Mouse (Mus musculus) CD4-positive, CD25-positive, alpha-beta regulatory T cell, adult 4 months (primary cell): Measurements from ENCODE around the gene Sgca. TPM values are rescaled to one million over a fixed set of nuclear protein-coding genes. Genes with fewer than 3 reads are reported as not detected.
A peak's percentile ranks its signal among the peaks of the same experiment; 100 is the strongest.
"Not testable (repeated sequence)": the region's sequence is repeated elsewhere in the genome, so short reads cannot be mapped to it uniquely, and the experiment has no call there.

Source experiments
- ATAC-seq: one replicate; pipeline ENCODE4 v1.8.0; 2017
- polyA plus RNA-seq, 2 experiments: library from polyadenylated mRNA; unstranded; fragments of 100-300 nt; shearing (Covaris generic); gene quantifications; one replicate each; pipeline ENCODE4 v1.2.1; 2017

Sgca gene
- polyA plus RNA-seq, 2 experiments from 2014 or later: not detected

DNA sequence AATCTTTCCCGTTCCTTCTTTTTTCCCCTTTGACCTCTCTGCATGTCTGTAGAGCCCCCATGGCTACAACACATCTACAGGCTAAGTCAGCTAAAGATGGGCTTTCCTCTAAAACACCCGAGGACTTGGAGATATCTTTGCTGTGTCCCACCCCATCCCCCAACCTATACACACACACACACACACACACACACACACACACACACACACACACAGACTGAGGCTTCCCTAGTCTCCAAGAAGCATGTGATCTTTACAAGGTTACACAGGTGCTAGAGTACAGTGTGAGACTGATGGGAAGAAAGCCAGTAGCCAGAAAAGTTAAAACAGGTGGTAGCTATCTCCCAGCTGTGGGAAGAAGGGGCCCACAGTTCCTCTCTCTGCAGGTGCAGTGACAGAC lies 10.3 kb upstream of the Sgca start:
- ATAC-seq: no peak

DNA sequence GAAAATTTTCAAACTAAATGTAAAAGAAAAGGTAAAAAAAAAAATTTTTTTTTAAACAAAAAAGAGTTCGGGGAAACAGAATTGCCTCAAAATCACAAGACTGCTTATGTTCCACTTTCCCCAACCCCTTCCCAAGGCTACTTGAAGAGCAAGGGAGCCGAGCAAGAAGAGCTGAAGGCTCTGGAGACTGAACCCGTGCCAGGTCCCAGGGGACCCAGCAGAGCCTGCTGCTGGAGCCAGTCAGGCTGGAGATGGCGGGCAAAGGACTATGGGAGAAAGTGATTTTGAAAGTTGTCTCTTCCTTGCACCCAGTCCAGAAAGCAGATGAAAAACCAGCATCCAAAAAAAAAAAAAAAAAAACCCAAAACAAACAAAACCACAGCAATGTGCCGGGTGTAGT lies 9.7 kb upstream of the Sgca start:
- no peak for ATAC-seq

DNA sequence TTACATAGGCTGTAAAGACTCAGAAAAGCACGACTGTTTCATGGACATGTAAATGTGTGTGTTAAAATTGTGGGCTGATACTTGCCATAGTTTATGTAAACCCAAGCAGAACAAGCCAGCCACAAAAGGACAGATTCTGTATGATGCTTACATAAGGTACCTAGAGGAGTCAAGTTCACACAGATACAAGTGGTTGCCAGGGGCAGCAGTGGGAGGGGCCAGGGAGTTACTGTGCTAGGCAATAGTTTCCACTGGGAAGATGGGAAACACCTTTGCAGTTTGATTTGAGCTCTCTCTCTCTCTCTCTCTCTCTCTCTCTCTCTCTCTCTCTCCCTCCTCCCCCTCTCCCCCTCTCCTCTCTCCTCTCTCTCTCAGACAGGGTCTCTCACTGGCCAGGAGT lies 9.0 kb upstream of the Sgca start:
- ATAC-seq: no peak

DNA sequence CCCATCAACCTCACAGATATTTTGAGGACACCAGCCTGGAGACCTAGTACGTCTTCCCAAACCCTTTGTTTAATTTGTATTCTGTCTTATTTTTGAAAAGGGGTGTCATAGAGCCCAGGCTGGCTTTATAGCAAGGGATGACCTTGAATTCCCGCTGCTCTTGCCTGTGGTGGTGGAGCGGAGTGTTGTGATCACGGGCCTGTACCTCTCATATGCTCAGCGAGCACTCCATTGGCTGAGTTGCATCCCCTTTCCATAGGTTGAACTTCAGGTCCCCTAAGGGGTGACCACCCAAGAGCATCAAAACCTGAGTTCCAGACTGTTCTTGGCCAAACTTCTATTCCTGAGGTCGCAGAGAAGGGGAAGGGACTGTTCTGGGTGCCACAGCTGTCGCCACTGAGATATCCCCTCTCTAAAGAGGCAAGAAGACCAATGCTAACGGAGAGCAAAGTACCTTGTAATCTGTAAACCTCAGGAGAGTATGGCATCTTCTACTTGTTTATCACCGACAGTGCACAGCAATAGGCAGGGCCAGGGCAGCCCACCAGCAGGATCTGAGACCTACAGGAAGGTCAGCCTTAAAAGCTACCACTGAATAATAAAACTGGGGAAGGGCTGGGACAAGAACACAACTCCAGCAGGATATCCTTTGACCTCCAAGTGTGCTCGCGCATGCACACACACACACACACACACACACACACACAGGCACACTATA lies 3.5 kb upstream of the Sgca start:
- no peak for ATAC-seq

DNA sequence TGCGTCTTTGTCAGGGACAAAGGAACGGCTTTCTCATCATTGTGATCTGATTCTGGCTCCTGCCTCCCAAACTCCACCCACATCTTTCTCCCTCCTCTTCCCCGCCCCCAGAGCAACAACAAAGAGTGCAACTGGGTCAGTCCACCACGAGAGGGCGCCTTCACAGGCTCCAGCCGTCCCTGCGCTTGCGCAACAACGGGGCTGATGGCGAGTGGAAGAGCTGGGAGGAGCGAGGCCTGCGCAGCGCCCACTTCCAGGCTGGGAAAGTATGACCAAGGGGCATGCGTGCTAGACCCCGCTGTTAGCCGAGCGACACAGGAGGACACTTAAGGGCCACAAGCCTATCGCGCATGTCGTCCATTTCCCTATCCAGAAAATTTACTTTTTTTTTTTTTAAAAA lies 2.8 kb upstream of the Sgca start:
- peak; percentile 100 for ATAC-seq

DNA sequence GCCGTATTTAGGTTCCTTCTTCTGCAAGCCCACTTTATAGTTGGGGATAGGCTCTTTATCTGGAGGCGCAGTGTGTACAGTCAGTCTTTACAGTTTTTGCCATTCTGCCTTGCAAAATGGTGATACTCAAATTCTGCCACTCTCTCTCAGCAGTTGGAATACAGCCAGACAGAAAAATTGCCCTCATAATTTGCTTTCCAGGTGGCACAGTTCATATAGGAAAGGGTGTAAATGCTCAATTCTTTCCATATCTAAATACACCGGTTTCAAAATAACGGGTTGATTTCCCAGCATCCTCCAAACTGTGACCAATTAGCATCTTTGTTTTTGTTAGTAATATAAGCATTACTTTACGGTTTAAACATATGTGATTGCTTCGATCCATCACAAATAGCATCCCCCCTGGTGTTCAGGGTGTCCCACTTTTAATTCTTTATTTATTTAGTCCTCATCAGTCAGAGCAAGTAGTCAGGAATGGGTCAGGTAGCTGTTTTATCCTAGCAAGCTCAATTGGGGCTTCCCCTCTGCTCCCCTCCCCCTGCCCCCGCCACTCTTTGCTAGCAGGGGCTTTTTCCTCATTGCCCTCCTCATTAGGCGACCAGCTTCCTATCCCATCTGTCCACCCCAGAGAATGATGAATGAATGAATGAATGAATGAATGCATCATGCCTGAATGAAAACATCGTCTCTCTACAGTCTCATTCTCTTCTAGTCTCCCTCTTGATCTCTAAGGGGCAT lies 2.2 kb upstream of the Sgca start:
- no peak for ATAC-seq

DNA sequence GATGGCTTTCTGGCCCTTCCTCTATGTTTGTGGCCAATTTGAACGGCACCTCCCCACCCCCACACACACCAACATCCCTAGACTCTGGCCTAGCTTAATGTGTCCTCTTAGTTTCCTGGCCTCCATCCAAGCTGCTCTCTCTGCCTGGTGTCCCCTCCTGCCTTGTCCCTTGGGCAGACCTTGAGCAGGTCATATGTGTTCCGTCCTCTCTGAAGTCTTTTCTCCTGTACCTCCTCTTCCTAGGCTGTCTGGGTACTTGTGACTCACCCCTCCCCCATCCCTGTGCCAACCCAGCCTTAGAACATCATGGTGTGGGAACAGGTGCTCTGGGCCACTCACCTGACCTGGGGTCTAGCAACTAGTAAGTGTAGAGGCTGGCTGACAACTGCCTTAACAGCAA lies 1.2 kb downstream of the Sgca start:
- ATAC-seq: no peak

DNA sequence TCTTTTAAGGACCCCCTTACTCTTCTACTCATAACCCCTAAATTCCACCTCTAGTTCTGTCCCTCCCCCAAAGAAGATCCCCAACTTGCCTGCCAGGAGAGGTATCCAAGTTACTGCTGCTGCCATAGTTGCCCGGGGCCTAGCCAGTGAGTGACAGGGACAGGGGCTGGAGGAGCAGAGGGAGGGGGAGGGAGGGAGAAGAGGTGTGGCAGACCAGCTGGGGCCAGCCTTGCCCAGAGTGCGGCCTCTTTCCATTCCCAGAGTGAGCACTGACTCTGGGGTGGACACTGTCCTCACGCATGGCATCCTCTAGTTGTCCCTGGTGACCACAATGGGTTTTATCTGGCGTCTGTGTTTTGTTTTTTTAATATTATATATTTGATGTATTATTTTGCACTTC lies 2.8 kb downstream of the Sgca start:
- no peak for ATAC-seq

DNA sequence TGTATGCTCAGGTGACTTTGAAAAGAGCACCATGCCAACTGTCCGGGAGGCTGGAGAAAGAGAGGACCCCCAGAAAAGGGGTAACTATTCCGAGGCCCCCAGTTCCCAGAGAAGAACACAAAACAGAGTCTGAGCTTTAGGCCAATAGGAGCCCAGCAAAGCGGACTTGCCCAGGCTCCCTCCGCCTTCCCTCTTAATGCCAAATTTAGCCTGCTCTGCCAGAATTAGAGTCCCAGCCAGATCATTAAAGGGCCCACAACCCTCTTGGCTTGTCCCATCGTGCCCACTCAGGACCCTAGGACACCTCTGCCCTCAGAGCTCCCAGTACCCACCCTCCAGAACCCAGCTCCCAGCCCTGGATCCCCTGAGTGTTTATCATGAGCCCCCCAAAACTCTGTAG lies 3.2 kb downstream of the Sgca start:
- ATAC-seq: no peak

DNA sequence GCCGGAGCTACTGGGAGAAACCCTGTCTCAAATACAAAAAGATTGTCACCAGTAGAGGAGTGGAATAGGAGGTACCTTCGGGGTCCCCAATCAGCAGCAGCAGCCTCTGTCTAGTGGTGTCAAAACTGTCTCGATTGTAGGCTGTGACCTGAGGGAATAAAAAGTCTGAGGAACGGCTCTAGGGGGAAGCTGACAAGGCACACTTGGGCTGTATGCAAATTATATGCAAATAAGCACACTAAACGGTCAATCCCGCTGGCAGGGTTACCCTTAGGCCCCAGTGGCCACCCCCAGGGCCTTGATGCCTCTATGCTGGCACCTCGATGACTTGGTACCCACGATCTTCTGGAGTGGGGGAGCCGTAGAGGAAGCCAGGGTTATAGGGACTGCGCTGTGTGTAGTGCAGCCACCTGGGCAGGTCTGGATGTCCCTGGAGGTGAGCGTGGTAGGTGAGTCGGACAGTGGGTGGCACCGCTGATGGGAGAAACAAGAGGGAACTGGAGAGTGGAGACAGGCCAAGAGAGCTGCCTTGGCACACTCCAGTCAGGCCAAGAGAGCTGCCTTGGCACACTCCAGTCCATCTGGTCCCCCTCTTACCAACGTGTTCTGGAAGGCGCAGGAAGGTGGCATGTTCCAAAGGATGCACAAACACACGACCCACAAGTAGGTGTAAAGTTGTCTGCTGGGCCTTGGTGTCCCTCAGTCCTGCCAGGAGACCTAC lies 4.1 kb downstream of the Sgca start:
- ATAC-seq: no peak

DNA sequence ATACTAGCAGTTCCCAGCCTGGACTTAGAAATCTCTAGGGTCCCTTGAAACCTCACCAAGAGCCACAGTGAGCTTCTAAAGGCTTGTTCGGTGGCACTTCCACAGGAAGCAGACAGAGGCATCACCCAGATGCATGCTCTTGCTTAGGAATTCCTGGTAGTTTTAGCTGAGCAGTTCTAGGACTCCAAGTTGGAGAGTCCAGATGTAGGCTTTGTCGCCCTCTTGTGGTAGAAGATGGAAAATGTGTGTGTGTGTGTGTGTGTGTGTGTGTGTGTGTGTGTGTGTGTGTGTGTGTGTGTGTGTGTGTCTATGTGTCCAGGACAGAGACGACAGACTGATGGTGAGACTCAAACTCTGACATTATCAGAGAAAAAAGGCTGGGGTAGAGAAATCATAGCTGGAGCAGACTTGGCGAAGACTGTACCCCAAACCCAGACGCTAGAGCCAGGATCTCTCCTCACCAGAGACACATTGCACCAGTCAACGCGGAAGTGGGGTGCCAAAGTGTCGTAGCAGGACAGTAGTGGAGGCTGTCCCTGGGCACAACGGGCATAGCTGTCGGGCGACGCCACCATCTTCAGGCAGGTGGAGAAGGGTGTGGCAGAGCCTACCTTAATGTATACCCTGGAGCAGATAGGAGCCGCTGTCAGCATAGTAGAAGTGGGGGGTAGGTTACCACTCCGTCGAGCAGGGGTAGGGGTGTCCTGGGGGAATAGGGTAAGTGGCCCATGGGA lies 5.8 kb downstream of the Sgca start:
- no peak for ATAC-seq

DNA sequence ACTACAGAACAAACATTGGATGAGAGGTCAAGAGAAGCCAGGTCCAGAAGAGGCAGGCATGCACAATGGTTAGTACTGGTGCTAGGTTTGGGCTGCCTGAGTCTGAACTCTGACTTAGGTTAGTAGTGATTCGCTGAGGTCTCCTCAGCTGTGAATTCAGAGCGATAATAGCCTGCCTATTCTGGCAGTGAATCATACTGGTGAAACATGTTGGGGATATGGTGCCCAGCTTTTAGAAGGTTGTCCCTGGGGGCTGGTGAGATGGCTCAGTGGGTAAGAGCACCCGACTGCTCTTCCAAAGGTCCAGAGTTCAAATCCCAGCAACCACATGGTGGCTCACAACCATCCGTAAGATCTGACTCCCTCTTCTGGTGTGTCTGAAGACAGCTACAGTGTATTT lies 6.4 kb downstream of the Sgca start:
- ATAC-seq: not testable (repeated sequence)

DNA sequence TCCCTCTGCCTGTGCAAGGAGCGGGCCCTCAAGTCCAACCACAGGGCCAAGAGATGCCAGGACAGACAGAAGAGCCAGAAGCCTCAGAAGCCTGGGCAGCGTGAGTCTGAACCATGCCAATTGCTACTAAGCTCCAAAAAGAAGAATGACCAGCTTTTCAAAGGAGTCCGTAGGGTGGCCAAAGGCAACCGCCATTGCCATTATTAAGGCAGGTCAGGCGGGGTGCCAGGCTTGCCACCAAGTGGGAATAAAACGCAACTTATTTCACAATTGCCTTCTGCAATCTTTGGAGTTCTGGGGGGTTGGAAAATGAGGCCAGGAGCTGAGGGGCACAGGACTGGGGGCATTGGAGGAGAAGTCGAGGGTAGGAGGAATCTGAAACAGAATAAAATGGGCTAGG lies 7.9 kb downstream of the Sgca start:
- no peak for ATAC-seq

DNA sequence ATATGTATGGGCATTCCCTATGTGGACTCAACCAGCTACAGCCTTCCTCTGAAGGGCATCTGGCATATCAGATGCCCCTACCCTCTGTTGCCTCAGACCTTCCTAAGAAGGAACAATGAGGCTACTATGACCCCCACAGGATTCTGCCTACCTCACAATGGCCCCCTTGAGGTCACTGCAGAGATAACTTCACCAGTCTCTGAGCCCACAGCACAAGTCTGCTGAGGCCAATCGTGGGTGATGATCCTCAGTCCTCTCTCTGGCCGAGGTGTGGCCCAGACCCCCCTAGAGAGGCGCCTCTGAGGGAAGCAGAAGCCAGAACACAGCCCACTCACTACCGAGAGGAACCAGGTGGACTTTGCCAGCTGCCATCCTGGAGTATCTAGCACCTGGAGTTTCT lies 8.7 kb downstream of the Sgca start, which contains the start of gene Hils1:
Hils1 (plus strand) TSS at position 175 of the 400 bp plus-strand sequence.
- ATAC-seq: no peak

DNA sequence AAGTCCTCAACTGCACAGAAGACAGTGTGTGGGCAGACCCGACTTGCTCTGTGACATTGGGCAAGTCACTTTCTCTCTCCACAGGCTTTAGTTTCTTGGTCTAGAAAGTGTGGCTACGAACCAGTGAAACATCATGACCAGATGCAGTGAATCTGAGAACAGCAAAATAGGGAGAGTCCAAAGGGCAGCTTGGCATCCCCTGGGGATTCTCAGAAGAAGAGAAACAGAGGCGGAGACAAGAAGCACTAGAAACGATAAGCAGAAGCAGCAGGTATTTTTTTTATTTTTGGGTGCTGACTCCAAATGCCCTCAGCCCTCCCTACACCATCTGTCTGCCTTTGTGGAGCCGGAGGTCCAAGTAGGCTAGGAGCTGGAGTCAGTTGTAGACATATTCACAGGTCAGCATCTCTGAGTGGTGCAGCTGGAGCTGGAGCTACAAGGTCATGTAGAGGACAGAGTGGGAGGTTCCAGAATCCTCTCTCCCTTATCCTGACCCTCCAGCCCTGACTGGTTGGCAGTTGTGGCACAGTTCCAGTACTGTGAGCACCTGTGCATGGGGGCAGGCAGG lies 13.5 kb downstream of the Sgca start:
- no peak for ATAC-seq

DNA sequence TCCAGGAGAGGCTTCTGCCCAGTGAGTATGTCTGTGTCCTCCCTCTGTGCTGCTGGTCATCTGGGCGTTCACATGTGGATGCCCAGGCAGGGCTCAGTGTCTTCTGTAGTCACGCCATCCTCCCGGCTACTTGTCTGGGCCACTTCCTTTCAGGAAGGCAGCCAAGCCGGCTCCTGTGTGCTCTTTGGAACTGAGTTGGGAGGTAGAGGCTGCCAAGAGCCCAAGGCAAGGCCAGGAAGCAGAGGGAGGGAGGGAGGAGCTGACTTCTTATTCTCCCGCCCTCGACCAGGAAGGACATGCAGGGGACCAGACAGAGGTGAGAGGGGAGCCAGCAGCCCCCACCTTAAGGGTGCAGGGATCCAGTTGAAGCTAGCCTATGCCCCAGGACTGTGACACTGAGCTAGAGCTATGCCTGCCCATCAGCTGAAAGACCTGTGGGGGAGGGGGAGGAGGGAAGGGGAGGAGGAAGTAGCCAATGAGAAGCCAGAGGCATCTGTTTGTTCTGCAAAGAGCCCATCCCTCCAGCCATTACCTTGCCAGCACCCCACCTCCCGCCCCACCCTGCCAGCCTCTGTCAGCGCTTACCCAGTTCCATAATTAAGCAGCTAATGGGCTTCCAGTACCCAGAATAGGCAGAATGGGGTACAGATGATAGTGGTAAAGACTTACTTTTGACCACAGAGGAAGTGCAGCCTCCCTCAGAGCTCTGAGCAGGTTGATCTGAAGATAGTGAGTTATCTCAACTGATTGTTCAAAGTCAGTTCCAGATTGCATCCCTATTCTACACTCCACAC lies 17.9 kb downstream of the Sgca start:
- peak; percentile 79 for ATAC-seq

DNA sequence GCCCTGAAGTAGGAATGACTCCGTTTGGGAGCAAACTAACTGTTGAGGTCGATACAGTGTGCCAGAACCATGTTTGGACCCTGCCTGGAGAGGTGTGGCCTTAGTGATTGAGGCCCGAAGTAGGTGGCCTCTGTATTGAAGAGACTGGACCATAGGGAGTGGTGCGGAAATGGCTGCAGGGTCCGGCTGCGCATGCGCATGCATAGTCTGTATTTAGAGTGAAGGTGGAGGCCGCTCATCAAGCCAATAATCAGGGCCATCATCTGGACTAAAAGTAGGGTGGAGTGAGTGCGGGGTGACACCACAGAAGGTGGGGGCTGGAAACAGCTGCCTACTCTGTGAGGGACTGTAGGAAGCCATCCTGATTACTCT lies 18.4 kb downstream of the Sgca start:
- no peak for ATAC-seq

DNA sequence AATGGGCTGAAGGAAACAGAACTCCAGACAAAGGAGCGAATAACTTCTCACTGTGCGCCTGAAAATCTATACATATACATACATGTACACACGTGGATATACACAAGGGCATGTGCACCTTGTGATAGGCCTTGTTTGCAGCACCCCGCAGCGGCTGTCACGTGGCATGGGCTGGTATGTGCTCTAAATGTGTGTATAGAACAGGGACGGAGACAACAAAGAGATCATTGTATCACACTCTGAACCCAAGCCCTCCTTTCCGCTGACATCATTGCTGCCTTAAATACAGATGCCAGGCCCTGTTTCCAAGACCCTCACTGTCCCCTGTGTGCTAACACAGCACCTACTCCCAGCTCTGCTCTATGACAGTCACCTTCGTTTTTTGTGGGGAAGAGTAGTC lies 21.0 kb downstream of the Sgca start:
- no peak for ATAC-seq

DNA sequence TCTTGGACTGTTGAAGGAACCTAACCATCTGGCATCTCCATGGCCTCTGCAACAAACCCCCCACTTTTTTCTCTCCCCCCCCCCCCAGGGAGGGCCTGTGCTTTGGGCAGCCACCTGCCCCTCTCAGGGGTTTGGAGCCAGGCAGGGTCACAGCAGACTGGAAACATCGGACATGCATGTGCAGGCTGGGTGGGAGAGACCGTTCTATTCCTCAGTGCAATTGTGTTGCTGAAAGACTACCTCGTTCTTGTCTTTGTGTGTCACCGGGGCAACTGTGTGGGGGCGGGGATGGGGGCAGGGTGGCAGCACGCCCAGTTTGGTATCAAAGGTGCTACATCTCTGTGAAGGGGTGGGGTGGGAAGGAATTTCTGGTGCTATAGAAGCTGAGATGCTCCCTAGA lies 24.0 kb downstream of the Sgca start:
- ATAC-seq: no peak

DNA sequence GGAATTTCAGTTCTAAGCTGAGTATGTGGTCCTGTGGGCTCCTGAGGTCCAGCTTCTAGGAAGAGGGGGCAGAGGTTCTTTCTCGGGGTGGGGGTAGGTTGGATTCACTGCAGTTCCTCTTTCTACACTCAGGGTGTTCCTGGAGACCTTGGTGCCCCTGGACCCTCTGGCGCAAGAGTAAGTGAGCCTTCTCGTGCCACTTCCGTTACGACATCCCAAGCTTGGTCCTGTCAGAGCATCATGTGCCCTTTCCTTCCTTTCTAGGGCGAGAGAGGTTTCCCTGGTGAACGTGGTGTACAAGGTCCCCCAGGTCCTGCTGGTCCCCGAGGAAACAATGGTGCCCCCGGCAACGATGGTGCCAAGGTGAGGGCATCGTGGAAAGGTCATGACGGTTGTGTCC lies 30.9 kb downstream of the Sgca start:
- no peak for ATAC-seq

DNA sequence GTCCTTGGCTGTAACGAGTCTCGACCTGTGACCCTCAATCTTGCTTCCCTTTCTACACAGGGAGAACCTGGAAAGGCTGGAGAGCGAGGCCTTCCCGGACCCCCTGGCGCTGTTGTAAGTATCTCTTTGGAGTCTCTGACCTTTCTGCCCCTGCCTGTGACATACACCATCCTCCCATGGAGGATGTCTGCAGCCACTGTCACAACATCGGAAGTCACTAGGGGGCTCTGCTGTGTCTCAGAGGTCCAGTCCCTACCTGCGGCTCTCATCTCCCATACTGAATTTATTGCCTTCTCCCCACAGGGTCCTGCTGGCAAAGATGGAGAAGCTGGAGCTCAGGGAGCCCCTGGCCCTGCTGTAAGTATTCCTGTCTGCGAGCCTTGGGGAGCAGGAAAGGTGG lies 31.8 kb downstream of the Sgca start:
- no peak for ATAC-seq

DNA sequence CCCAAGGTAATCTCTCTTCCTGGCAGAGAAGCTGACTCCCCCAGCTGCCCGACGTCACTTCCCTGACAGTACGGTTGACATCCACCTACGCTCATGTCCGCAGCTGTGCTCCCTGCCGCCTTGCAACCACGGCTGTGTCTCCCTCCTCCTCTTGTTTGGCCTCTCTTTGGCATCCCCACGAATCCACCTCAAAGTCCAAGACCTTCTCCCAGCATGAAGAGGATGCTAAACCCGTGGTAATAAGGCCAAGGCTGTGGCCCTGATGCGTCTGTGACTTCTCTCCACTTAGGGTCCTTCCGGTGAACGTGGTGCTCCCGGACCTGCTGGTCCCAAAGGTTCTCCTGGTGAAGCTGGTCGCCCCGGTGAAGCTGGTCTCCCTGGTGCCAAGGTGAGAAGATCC lies 33.1 kb downstream of the Sgca start:
- no peak for ATAC-seq
